Mouse (Mus musculus) ES-Bruce4 (cell line): ENCODE measurements around the gene Eif5a.

Experiments used
- EP300 ChIP-seq: IDR thresholded peaks from 2 replicates; pipeline ENCODE4 v1.6.1; 2011; ENCODE audit warnings: low read depth, low read length; ENCODE audit not compliant: insufficient read depth
- POLR2A ChIP-seq: IDR thresholded peaks from one replicate; pipeline ENCODE4 v1.8.1; 2011; ENCODE audit warnings: low read length; ENCODE audit not compliant: insufficient read depth

DNA sequence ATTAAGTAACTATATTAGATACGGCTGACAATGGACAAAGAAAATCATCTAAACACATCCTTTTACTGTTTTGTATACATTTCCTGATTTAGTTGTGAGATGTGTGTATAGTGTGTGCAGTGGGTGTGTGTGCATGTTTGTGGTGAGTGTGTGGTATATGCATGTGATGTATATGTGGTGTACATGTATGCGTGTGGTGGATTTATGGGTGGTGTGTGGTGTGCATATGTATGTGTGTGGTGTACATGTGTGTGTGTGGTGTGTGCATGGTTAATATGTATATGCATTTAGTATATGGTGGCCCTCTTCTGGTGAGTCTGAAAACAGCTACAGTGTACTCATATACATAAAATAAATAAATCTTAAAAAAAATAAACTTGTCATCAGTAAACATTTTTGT is 5.7 kb upstream of the Eif5a start:
- no peak for TF ChIP-seq EP300
- no peak for TF ChIP-seq POLR2A
